ENCODE assay signal across 27 mouse cellular contexts in genomic region chr16:25959929-25960328, GRCm38 (mm10).
"Had no signal": no experiment of that assay in that cellular context is flagged by ENCODE, and none has a peak within 500 bp of the region (broad histone marks: within the 10 kb centered on the region; RNA-seq: fewer than 3 reads in every experiment).

No protein-coding gene starts in this region.

- H3K9me3 ChIP-seq: heart, embryonic 13.5 days; heart, embryonic 15.5 days; hindbrain, embryonic 10.5 days; hindbrain, embryonic 12.5 days; intestine, embryonic 15.5 days; limb, embryonic 10.5 days; limb, embryonic 12.5 days; liver, embryonic 13.5 days; liver, embryonic 15.5 days had no signal

- H3K4me2 ChIP-seq: heart, embryonic 11.5 days; heart, embryonic 13.5 days; heart, embryonic 15.5 days; hindbrain, embryonic 12.5 days; hindbrain, embryonic 14.5 days; intestine, embryonic 15.5 days; limb, embryonic 12.5 days; liver, embryonic 11.5 days; liver, embryonic 13.5 days; liver, embryonic 15.5 days had no signal

- DNase-seq: gastrocnemius, postnatal 14 days; gastrocnemius, postnatal 36 days; heart, adult 11 months; heart, adult 2 months; heart, postnatal 4 days; kidney, adult 18-20 months; kidney, adult 8-10 months; kidney, postnatal 10 days; kidney, postnatal 25 days; kidney, postnatal 4 days; liver; liver, embryonic 13.5 days had no signal

- ATAC-seq: inflammation-experienced regulatory T-cells, adult 6 months; intestine, embryonic 15.5 days; intestine, postnatal 0 days had no signal

- H3K9ac ChIP-seq: heart, embryonic 13.5 days; heart, embryonic 15.5 days; hindbrain, embryonic 12.5 days; hindbrain, embryonic 14.5 days; intestine, embryonic 15.5 days; limb, embryonic 12.5 days; liver, embryonic 13.5 days; liver, embryonic 15.5 days had no signal

- H3K27ac ChIP-seq: heart, adult 2 months; heart, embryonic 13.5 days; heart, embryonic 15.5 days; hindbrain, embryonic 10.5 days; hindbrain, embryonic 12.5 days; hindbrain, embryonic 14.5 days; intestine, embryonic 15.5 days; layer of hippocampus, adult 2 months; left cerebral cortex, adult 2 months; limb, embryonic 10.5 days; limb, embryonic 12.5 days; liver, embryonic 13.5 days; liver, embryonic 15.5 days had no signal

- H3K4me3 ChIP-seq: heart, adult 2 months; heart, embryonic 13.5 days; heart, embryonic 15.5 days; hindbrain, embryonic 10.5 days; hindbrain, embryonic 12.5 days; intestine, embryonic 15.5 days; layer of hippocampus, adult 2 months; left cerebral cortex, adult 2 months; limb, embryonic 10.5 days; limb, embryonic 12.5 days; liver, embryonic 13.5 days; liver, embryonic 15.5 days had no signal

- H3K36me3 ChIP-seq: heart, embryonic 15.5 days; hindbrain, embryonic 10.5 days; hindbrain, embryonic 12.5 days; intestine, embryonic 15.5 days; limb, embryonic 10.5 days; limb, embryonic 12.5 days; liver, embryonic 13.5 days; liver, embryonic 15.5 days had no signal

- H3K4me1 ChIP-seq: heart, embryonic 13.5 days; heart, embryonic 15.5 days; hindbrain, embryonic 10.5 days; hindbrain, embryonic 12.5 days; intestine, embryonic 15.5 days; liver, embryonic 13.5 days; liver, embryonic 15.5 days had no signal

- H3K27me3 ChIP-seq: heart, embryonic 13.5 days; heart, embryonic 15.5 days; hindbrain, embryonic 12.5 days; intestine, embryonic 15.5 days; limb, embryonic 12.5 days; liver, embryonic 13.5 days; liver, embryonic 15.5 days had no signal
